Mouse (Mus musculus) urinary bladder, postnatal 14 days (tissue): Measurements from ENCODE around the gene Sdk1.

Experiments
- DNase-seq: peaks from one replicate; pipeline ENCODE4 v3.0.0; 2021; ENCODE audit warnings: low spot score

The Sdk1 gene

DNA sequence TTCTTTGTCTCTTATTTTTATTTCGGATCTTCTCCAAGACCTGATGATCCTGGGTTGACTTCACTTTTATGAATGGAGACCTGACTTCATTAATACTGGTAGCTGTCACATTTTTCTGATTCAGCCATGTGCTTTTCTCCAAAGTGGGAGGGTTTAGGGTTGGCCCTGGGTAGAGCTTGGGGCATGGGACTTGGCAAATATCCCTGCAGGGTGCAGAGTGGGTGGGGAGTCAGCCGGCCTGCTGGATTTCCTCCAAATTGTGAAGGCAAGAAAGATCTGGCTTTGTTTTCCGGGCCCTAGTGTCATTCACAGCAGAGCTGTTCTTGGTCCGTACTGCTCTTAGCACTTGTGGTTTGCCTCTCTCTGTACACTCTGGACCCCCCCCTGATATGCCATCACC, 103.1 kb downstream of the Sdk1 start:
- DNase-seq = no peak

GRCm38 (mm10) chr5:141345476-141345875, 104.2 kb downstream of the Sdk1 start:
- DNase-seq = no peak

DNA sequence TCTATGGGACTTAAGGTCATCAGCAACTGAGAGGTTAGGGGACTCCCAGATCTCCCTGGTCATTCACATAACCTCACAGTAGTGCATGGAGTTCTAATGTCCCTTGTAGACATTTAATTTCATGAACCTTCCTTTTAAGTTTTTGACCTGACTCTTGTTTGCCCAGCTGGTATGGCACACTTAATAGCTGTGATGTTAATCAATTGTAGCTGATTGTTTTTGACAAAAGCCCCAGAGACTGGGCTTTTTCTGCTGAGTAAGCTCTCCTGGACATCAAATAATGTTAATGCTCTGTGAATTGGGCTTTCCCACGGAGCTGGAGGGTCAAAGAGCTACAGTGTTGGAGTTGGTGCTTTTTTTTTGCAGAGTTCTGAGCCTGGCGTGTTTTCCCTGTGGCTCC, 121.4 kb downstream of the Sdk1 start:
- no peak for DNase-seq

DNA sequence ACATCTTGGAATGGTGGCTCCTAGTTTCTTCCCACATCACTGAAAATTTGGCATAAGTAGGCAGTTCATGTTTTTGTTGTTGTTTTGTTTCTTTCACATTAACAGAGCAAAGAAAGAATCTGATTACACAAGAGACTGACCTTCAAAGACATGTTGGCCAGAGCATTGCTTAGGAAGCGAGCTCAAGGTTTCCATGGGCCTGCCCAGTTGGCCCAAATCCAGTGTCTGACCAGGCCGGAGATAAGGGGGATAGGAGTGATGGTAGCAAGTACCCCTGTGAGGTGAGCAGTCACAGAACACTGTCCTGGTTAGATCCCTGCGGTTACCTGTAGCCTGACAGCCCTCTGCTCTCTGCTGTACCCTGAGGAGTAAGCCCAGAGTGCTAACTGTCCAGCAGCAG, 122.7 kb downstream of the Sdk1 start:
- no peak for DNase-seq

GRCm38 (mm10) chr5:141368567-141368966, 127.3 kb downstream of the Sdk1 start:
- DNase-seq = peak; percentile 62

DNA sequence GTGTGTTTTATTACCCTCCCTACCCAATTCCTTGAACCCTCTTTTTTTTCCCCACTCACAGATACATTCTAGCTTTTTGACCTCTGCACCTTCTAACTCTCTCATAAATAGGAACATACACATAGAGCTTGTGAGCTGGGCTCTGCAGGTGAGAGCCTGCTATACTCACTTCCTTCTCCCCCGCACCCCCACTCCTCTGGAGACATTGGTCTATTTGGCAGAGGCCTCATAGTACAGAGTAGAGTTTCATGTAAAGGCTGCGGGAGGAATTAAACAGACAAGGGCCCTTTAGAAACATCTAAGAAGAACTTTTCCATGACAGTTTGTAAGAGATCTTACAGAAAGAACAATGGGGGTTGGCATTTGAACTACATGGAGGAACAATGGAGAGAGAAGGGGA, 133.5 kb downstream of the Sdk1 start:
- no peak for DNase-seq

DNA sequence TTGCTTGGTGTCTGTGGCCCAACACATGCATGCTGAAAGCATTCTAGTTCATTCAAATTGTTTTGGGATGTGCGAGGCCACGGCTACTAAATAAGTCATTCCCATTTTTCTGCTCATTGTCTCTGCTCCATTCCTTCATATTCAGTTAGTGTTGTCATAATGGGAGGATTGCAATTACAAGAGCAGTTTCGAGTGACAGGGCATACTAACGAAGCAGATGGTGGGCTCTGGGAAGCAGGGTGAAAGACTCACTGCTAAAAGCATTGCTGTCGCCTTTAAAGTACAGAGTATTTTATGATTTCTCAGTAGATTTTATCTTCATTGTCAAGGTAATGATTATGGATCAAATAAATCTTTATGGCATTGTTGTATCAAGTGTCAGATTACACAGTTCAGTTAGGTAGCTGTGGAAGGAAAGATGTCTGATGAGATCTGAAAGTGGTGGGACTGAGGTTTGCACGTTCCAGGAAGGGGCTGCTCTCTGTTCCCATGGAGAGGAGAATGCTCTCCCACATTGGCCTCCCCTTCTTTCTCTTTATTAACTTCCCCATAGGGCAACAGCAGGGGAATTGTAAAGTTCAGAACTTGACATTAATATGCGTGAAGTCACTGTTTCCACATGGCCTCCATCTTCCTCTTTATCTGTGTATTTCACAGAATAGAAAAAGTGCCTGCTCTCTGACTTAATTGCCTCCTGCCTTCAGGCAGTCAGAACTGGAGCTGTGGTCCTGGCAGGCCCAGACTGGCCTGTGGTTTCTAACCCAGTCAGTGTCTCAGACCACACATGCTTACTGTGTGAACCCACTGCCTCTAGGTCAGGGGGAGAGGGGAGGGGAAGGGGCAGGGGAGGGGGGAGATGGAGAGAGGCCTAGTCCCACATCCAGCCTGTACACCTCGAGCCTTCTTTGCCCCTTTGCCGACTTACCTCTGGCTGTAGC, 138.8 kb downstream of the Sdk1 start:
- DNase-seq = peak; percentile 12

DNA sequence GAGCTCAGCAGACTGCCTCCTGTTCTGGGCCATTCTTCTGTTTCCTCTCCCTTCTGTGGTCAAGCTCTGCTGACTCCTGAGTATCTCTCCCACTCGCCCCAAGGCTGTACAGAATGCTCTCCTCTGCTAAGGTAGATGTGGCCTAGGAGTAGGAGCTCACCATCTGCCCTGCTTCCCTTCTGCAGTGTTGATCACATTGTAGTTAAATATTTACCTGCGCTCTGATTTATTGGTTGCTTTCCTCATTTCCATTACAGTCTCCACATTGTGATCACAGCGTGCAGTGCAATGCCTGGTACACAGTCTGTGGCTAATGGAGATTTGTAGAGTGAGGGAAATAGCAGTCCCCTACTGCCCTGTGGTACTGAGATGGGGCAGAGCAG, 139.5 kb downstream of the Sdk1 start:
- no peak for DNase-seq

DNA sequence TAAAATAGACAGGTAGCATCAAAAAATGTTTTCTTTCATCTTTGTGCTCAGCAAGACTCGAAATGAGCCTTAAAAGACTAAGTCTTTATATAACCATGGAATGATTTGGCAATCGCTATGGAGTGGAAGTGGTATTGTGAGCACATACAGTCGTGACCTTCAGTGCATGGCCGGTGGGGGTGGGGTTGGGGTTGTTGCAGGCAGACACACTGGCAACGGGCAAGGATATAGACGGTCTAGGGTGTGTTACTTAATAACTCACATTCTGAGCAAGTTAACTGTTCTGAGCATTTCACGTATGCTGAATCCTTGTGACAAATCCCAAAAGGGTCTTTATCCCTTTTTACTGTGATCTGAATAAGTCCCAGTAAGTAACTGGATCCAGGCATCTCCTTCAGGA, 140.3 kb downstream of the Sdk1 start:
- no peak for DNase-seq

DNA sequence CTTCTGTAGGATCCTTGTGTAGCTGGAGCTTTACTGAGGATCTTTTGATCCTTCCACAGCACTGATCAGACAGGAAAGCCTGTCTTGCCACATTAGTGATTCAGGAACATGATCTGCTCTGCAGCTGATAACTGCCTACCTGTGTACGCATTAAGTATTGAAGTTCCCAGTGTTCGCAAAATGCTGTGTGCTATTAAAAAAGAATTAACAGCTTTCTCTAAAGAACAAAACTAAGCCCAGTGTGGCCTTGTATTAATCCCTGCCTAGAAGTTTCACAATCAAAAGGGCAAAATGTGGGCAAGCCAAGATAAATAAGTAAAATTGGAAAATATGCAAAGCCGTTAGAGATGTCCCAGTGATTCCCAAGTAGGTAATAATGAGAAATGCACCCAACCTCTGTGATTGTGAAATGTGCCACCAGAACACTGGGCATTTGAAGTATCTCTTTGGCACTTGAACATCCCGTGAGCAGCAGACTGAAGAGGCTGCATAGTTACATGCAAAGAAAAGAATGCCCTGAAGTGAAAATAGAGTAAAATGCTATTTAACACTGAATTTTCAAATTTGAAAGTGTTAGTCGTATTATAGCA, 141.1 kb downstream of the Sdk1 start:
- no peak for DNase-seq

DNA sequence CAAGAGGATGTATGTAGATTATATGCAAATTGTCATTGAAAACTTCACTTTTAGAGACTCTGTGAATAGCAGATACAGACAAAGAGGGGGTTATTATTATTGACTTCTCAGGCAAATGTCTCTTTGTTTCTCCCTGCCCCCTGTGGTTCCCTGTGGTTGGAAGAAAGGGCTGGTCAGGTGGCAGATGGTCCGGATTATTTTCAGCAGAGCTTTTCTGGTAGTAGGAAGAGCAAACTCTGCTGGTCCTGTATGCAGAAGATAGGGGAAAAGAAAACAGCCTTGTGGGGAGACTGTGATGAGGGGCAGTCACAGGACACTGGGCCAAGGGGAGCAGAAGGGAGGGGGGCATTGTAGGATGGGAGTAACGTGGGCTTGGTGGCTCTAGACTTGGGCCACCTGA, 147.2 kb downstream of the Sdk1 start:
- no peak for DNase-seq

DNA sequence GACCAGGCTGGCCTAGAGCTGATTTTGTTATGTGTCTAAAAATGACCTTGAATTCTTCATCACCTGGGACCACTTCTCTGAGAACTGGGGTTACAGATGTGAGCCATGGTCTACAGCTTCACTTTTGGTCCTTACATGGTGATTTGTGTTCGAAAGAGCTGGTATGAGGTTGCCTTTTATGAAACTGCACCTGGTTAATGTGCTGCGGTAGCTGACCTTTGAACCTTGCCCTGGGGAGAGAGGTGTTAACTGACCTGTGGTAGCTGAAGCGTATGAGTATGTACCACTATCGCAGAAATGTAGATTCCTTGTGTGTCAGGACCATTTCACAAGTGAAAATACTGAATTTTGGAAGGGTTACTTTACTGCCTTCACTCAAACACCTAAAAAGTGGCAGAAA, 149.3 kb downstream of the Sdk1 start:
- no peak for DNase-seq

DNA sequence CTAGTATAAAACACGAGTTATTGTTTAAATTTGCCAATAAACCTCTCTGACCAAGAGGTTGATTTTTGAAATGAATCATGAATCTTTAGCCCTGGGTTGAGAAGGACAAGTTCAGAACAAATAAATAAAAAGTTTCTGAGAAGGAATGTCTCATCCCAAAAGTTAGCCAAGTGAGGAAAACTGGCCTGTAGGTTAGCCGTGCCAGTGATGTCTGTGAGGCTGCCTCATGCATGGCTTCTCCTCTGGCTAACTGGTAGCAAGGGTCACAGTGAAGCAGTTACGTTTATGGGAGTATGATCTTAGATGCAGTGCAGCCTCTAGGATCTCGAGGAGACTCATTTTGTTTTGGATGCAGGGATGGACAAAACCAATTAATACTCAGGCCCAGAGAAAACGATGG, 149.9 kb downstream of the Sdk1 start:
- DNase-seq = no peak

- no peak for DNase-seq
These were observed 152.6 kb downstream of the Sdk1 start for GRCm38 (mm10) chr5:141393846-141394245.

GRCm38 (mm10) chr5:141394586-141394985, 153.3 kb downstream of the Sdk1 start:
- no peak for DNase-seq

- DNase-seq = no peak
These were observed 162.5 kb downstream of the Sdk1 start for GRCm38 (mm10) chr5:141403741-141404140.

- no peak for DNase-seq
These were observed 163.4 kb downstream of the Sdk1 start for GRCm38 (mm10) chr5:141404651-141405050.

- DNase-seq = no peak
These were observed 165.6 kb downstream of the Sdk1 start for GRCm38 (mm10) chr5:141406926-141407325.

GRCm38 (mm10) chr5:141413013-141413412, 171.7 kb downstream of the Sdk1 start:
- DNase-seq = no peak

GRCm38 (mm10) chr5:141415644-141416243, 174.5 kb downstream of the Sdk1 start:
- DNase-seq = no peak

GRCm38 (mm10) chr5:141428132-141428531, 186.8 kb downstream of the Sdk1 start:
- DNase-seq = no peak

DNA sequence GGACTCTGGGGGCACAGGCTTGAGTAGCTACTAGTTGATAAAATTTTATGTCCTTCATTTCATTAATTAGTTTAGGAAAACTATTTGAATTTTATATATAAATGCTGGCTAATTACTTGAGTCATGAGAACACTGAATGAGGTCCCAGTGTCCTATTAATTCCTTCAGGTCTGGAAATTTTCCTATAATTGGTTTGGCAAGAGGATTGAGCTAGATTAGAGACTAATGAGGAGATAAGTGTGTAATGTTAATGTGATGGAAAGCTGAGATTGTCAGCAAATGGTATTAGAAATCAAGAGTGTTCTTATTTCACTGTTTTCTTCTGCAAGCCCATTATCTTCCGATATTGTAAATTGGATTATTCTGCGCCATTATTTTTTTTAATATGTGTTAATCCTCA, 192.0 kb downstream of the Sdk1 start:
- DNase-seq = no peak

DNA sequence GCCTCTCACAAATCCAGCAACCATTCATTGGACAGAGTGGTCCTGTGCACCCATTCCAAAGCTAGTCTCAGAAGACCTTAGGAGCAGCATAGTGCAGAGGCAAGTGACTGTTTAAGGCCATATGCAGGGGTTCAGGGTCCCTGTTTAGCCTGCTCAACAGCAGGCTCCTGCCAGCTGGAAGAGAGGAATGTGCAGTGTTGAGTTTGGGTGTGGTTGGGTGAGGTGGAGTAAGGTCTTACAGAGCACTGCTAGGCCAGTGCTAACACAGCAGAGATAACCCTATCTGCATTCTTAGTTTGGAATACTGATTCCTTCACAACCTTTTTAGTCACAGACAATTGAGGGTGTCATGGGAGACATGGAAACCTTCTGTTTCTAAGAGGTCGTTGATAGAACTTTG, 206.0 kb downstream of the Sdk1 start:
- DNase-seq = no peak
